Mouse (Mus musculus) embryo, embryonic 9.5 days (tissue): ENCODE measurements around the gene Mettl7a3.
A peak's percentile ranks its signal among the peaks of the same experiment; 100 is the strongest.
"Not testable (repeated sequence)": the region's sequence is repeated elsewhere in the genome, so short reads cannot be mapped to it uniquely, and the experiment has no call there.

Experiments used
- DNase-seq: peaks from one replicate; pipeline ENCODE4 v3.0.0-alpha.2; 2017; ENCODE audit errors: extremely low spot score

The Mettl7a3 gene

GRCm38 (mm10) chr15:100334629-100335028, at the start of gene Mettl7a3:
Mettl7a3 (plus strand) TSS chr15:100334929.
- DNase-seq = no peak

- no peak for DNase-seq
Observed at GRCm38 (mm10) chr15:100288980-100289379, 45.7 kb upstream of the Mettl7a3 start.

DNA sequence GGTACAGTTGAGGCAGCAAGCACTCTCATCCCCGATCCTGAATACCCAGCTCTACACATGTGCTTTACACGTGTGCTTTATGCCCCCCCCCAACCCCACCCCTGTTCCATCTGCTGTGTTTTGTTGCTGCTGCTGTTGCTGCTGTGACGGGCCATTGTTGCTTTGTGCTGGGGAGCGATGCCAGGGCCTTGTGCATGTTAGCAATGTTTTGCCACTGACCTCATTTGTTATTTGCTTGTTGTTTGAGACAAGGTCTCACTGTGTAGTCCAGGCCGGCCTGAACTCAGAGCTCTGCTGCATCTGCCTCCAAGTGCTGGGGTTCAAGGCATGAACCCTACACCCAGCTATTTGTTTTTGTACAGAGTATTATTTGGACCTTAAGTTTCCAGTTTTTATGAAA, 43.9 kb upstream of the Mettl7a3 start:
- no peak for DNase-seq

- DNase-seq = no peak
Observed at GRCm38 (mm10) chr15:100292326-100292725, 42.4 kb upstream of the Mettl7a3 start.

DNA sequence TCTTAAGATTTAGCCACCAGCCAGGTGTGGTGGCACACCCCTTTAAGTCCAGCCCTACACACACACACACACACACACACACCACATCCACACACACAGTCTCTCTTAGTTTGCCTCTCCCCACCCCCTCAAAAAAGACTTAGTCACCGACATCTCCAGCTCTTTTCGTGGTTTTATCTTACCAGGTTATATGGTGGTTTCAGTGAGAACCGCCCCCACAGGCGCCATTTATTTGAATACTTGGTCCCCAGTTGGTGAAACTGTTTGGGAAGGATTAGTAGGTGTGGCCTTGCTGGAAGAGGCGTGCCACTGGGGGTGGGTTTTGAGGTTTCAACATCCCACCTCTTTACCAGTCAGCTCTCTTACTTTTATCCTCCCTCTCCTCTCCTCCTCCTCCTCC, 36.9 kb upstream of the Mettl7a3 start:
- DNase-seq = no peak

DNA sequence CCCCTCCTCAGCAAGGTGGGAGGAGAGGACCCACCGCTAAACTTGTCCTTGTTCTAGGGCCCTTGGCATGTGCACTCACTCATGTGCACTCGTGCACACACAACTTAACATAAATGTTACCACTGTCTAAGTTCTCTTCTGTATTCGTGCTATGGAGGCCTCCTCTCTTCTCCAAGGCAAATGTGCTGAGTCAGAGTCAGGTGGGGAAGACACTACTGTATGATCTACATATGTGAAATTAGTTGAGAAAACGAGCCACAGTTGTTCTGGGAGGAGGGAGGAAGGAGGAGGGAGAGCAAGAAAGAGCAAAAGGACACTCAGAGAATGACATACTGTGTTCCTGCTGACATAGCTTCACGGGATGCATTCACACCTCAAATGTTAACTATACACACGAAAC, 34.2 kb upstream of the Mettl7a3 start:
- no peak for DNase-seq

GRCm38 (mm10) chr15:100301556-100301955, 33.2 kb upstream of the Mettl7a3 start:
- no peak for DNase-seq

- no peak for DNase-seq
Observed at GRCm38 (mm10) chr15:100303428-100304018, 31.2 kb upstream of the Mettl7a3 start.

DNA sequence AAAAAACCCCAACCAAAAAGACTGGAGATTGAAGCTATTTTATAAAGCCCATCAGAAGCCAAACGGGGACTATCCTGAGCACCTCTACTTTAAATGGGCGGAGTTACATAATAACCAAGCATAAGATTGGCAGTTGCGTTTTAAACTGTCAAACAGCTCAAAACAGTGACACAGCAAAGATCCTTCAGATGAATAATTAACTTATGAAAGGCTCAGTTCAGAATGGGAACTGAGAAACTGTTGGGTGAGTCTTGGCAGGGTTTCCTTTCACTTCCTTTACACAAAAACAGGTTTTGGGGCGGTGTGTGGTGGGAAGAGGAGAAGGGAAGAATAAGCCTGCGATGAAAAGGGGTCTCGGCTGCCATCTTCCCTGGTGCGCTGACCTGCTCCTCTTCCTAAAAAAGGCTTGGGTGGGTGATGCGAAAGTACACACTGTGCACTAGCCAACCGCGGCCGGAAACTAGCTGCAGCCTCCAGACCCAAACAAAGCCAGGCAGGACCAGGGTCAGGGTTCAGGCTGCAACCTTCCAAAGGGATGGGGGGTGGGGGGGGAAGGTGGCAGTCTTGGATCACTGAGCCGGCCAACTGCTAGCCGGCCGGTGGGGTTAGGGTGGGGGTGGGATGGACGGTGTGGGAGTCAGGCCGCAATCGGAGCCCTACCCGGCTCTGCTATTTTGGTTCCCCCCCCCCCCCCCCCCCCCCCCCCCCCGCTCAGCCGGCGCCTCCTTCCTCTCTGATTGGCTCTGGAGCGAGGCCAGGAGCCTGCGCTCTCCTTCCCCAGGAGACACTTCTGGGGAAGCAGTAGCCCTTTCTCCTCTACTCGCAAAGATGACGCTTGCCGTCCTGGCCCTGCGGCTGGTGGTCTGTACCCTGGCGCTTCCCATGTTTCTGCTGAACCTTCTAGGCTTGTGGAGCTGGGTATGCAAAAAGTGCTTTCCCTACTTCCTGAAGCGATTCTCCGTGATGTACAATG, 30.4 kb upstream of the Mettl7a3 start, which contains the start of gene Mettl7a1:
TSS of gene Mettl7a1 (plus strand) at position 122 of the 973 bp plus-strand sequence.
- peak; percentile 83 for DNase-seq

DNA sequence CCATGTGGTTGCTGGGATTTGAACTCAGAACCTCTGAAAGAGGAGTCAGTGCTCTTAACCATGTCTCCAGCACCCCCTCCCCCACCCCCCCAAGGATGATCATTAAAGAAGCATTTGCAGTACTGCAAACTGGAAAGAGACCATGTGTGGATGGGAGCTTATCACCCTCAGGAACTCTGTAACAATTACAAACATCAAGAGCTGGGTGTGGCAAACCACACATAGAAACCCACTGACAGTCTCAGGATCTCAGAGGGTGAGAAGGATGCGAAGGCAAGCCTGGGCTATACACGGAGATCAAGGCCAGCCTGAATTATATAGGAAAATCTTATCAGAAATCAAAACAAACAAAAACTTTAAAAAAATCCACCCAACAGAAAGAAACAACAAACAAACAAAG, 28.5 kb upstream of the Mettl7a3 start:
- no peak for DNase-seq

DNA sequence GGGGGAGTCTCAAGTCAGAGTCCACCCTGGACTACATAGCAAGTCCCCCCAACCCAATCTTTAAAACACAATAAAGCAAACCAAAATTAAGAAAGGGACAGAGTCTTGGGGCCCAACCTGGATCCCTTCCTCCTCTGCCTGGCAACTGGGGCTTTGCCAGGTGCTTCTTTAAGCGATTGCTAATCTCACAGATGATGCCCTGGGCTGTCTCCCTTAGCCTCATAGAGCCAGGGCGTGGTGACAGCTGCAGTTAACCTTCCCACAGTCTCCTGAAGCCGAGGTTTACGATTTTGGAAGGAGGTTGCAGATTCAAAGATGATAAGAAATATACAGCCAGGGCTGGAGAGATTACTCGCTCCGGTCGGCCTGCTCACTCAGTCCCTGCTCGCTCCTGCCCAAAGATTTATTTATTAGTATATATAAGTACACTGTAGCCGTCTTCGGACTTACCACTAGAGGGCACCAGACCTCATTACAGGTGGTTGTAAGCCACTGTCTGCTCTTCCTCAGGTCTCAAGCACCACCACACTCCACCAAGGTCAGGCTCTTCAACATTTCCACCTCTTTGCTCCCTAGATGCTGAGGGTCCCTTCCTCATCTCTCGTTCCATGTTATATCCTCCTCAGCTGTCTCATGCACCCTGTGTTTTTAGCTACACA, 27.2 kb upstream of the Mettl7a3 start:
- DNase-seq = not testable (repeated sequence)

- no peak for DNase-seq
Observed at GRCm38 (mm10) chr15:100312346-100312745, 22.4 kb upstream of the Mettl7a3 start.

- no peak for DNase-seq
Observed at GRCm38 (mm10) chr15:100314448-100315145, 20.1 kb upstream of the Mettl7a3 start.

GRCm38 (mm10) chr15:100318014-100318671, 16.6 kb upstream of the Mettl7a3 start:
- not testable (repeated sequence) for DNase-seq

DNA sequence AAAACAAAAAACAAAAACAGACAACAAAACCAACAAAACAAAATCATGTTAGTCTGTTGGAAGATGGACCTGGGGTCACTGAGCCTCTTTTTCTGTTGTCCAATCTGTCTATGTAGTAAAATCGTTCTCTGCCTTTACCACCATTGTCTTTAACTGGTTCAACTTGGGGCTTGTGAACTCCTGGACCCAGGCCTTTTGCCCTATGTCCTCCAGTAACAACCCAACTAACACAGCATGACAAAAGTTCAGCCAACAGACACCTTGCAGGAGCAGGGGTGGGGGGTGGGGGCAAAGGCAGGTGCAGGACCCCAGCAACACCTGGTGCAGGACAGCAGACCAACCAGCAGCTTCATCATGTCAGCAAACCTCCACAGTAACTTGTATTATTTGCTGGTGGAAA, 14.8 kb upstream of the Mettl7a3 start:
- no peak for DNase-seq

DNA sequence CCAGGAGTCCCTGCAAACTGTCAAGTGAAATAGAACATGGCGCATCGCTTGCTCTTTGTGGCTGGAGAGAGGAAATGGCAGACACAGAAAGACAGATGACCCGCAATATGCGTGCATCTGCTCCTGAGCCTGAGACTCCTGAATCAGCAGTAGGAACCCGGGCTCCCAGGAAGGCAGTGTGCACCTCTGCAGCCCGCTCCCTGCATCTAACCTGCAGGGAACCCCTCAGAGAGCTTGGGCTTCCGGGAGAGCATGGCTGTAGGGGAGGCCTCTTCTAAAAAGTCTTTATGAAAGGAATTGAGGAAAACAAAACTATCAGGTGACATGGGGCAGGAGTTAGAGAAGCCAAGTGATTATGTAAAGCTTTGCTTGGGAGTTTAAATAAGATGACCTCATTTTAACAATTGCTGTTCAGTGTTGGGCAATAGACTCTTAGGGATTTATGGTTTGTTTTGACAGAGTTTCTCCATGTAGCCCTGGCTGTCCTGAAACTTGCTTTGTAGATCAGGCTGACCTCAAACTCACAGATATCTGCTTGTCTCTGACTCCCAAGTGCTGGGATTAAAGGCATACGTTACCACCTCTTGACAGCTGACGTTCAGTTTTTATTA, 14.3 kb upstream of the Mettl7a3 start:
- no peak for DNase-seq

GRCm38 (mm10) chr15:100321134-100321533, 13.6 kb upstream of the Mettl7a3 start:
- peak; percentile 24 for DNase-seq

DNA sequence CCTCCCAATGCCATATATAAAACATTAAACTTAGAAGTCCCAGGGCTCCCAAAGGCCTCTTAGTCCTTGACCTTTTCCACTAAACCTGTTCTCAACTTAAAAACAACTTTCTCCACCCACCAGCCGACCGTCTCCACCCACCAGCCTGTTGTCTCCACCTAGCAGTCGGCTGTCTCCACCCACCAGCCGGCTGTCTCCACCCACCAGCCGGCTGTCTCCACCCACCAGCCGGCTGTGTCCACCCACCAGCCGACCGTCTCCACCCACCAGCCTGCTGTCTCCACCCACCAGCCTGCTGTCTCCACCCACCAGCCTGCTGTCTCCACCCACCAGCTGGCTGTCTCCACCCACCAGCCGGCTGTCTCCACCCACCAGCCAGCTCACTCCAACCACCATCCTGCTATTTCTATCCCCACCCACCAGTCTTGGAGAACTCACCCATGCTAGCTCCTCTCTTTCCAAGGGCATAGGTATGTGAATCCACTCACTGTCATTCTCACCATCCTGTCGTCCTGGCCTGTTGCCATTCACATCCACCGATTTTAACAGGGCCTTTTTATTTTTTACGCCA, 10.6 kb upstream of the Mettl7a3 start:
- no peak for DNase-seq

DNA sequence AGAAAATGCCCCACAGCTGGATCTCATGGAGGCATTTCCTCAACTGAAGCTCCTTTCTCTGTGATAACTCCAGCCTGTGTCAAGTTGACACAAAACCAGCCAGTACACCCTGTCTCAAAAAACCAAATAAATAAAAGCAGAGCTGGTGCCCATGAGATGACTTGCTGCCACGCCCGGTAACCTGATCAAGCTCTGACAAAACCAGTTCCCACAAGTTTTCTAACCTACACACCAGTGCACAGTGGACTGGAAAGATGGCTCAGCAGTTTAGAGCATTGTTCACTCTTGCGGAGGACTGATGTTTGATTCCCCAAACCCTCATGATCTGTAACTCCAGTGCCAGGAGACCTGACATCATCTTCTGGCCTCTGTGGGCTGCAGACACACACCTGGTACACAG, 9.5 kb upstream of the Mettl7a3 start:
- DNase-seq = no peak

DNA sequence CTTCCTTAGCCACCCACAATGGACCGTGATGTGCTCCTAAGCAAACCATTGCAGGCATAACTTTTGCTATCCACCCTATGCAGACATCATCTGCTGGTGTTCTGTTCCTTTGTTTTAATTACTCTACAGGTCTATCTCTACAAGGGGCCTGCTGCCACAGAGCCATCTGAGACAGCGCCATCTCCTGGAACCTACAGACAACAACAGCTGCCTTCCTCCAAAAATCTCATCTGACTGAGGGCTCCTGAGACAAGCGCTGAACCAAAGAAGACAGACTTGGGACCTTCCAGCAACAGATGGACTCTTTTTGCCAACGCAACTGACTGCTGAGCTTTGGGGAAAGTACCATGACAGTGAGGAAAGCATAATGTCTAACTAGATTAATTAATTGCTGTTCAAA, 6.6 kb upstream of the Mettl7a3 start:
- not testable (repeated sequence) for DNase-seq
